Mouse (Mus musculus): ENCODE measurements around the gene Entpd5.

Entpd5 gene

GRCm38 (mm10) chr12:84336963-84337625 lies 71.7 kb downstream of the Entpd5 start:
- DNase-seq (ENCODE audit: low spot score) = no peak

GRCm38 (mm10) chr12:84327111-84327512 lies 81.7 kb downstream of the Entpd5 start:
- DNase-seq (ENCODE audit: low spot score) = no peak

Data from spleen, adult 12 weeks (tissue).